Comparison of ENCODE assay signal across 10 mouse cellular contexts in the genomic region with DNA sequence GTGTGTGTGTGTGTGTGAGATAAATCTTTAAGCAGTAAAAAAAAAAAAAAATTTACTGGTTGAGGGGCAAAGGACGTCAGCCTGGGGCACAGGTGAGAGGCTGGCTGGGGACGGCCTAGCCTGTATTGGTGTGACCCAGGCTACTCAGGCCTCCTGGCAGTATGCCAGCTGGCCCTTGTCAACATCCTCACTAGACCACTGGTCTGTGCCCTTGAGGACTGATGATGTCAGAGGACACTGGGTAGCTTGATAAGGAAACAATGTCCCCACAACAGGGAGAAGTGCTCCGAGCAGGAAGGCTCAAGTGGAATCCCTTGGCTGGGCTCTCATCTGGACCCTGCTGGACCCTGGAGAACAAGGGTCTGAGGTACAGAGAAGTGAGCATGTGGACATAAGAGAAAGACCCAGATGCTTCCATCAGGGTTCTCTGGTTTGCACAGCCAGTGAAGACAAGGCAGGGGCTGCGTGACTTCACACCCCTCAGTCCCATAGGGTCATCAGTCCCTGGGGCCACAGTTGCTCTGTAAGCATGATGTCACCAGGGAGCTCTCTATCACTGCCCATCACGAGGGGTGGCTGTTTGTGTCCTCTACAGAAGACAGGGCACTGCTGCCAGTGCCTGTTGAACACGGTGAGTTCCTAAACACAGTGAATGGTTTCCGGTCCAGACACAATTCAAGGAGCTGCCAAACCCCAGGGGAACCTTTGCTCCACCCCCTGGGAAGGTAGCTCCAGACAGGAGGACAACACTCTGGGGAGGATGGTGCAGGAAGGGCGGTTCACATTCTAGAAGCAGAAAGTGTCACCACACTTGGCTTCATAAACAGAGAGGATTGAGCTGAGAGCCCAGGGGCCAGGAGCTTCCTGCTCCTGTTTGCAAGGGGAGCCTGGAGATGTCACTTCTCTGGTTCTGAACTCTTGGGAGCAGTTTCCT. TPM values are rescaled to one million over a fixed set of nuclear protein-coding genes. Genes with fewer than 3 reads are reported as not detected.
A peak's percentile ranks its signal among the peaks of the same experiment; 100 is the strongest.
DNase-seq lines count a peak whose midpoint lies in the region; ATAC-seq and TF ChIP-seq lines count a peak whose summit lies in the region.
"Had no signal": no experiment of that assay in that cellular context is flagged by ENCODE, and none has a peak within 500 bp of the region (broad histone marks: within the 10 kb centered on the region; RNA-seq: fewer than 3 reads in every experiment).

No protein-coding gene starts in this region.

- H3K4me2 ChIP-seq in hindbrain, postnatal 0 days (ENCODE audit: low read depth, low read length), result no peak overlapping the region
- H3K4me2 ChIP-seq in stomach, postnatal 0 days (replicated peaks; ENCODE audit: low read depth), result no peak overlapping the region
- H3K4me2 ChIP-seq: embryonic facial prominence, embryonic 15.5 days had no signal

- peak; percentile 32; the same call in 1 of the 2 replicates for ATAC-seq in hindbrain, postnatal 0 days
- peak; percentile 50 for ATAC-seq in stomach, postnatal 0 days (ENCODE audit: low FRiP score, low TSS enrichment)

- TF ChIP-seq EP300 in stomach, postnatal 0 days (optimal IDR thresholded peaks at IDR 0.05), result no peak

- no peak for DNase-seq in hindbrain, postnatal 0 days (ENCODE audit: low spot score)
- no peak for DNase-seq in hindbrain, embryonic 10.5 days (ENCODE audit: low spot score)
- peak; percentile 83 to 86 for DNase-seq in heart, postnatal 10 days
- DNase-seq in liver, result peak; percentile 41
- DNase-seq in stomach, postnatal 0 days (ENCODE audit: low spot score), result peak; percentile 45
- no peak for DNase-seq in gastrocnemius, postnatal 25 days
- no peak for DNase-seq in urinary bladder, postnatal 10 days (ENCODE audit: low spot score)
- no peak for DNase-seq in embryo, embryonic 11 days

- H3K27ac ChIP-seq in hindbrain, postnatal 0 days, result no peak overlapping the region
- H3K27ac ChIP-seq in hindbrain, embryonic 10.5 days, result no peak overlapping the region
- peak overlapping the region; percentile 35; the same call in 1 of the 2 replicates for H3K27ac ChIP-seq in stomach, postnatal 0 days (replicated peaks)
- H3K27ac ChIP-seq: embryonic facial prominence, embryonic 15.5 days had no signal

- no peaks in the 10 kb centered on the region for H3K36me3 ChIP-seq in hindbrain, postnatal 0 days (ENCODE audit: insufficient read depth, low read length)
- H3K36me3 ChIP-seq in hindbrain, embryonic 10.5 days, result no peaks in the 10 kb centered on the region
- H3K36me3 ChIP-seq in stomach, postnatal 0 days (ENCODE audit: control insufficient read depth, insufficient read depth, low read length), result no peaks in the 10 kb centered on the region
- H3K36me3 ChIP-seq: embryonic facial prominence, embryonic 15.5 days had no signal

- H3K9ac ChIP-seq in hindbrain, postnatal 0 days (replicated peaks; ENCODE audit: low read length), result no peak overlapping the region
- no peak overlapping the region for H3K9ac ChIP-seq in stomach, postnatal 0 days (ENCODE audit: low read length)
- H3K9ac ChIP-seq: embryonic facial prominence, embryonic 15.5 days had no signal

- TF ChIP-seq CTCF in hindbrain, postnatal 0 days (IDR thresholded peaks at IDR 0.05; ENCODE audit: low read depth), result no peak
- no peak for TF ChIP-seq CTCF in stomach, postnatal 0 days (IDR thresholded peaks at IDR 0.05; ENCODE audit: low read depth)

- H3K4me1 ChIP-seq in hindbrain, postnatal 0 days (ENCODE audit: insufficient read depth, low read length), result no peaks in the 10 kb centered on the region
- H3K4me1 ChIP-seq in hindbrain, embryonic 10.5 days (replicated peaks), result peaks cover 4% of the 10 kb centered on the region
- no peaks in the 10 kb centered on the region for H3K4me1 ChIP-seq in stomach, postnatal 0 days (replicated peaks; ENCODE audit: control insufficient read depth, insufficient read depth)
- H3K4me1 ChIP-seq: embryonic facial prominence, embryonic 15.5 days had no signal

- no peak overlapping the region for H3K4me3 ChIP-seq in hindbrain, postnatal 0 days (ENCODE audit: low read length)
- no peak overlapping the region for H3K4me3 ChIP-seq in hindbrain, embryonic 10.5 days
- no peak overlapping the region for H3K4me3 ChIP-seq in stomach, postnatal 0 days (ENCODE audit: low read depth, low read length)
- H3K4me3 ChIP-seq: embryonic facial prominence, embryonic 15.5 days had no signal

- WGBS in hindbrain, postnatal 0 days, result 64% methylated on average over 8 of the region's 8 CpGs
- WGBS in hindbrain, embryonic 10.5 days, result 68% methylated on average over 8 of the region's 8 CpGs
- 48% methylated on average over 8 of the region's 8 CpGs for WGBS in stomach, postnatal 0 days

- H3K27me3 ChIP-seq in hindbrain, postnatal 0 days (ENCODE audit: insufficient read depth, low read length), result no peaks in the 10 kb centered on the region
- 0 out of 2 replicates have a peak, but pooled peaks cover 4% of the 10 kb centered on the region for H3K27me3 ChIP-seq in hindbrain, embryonic 10.5 days (ENCODE audit: insufficient read depth, poor library complexity, severe bottlenecking)
- H3K27me3 ChIP-seq in stomach, postnatal 0 days (ENCODE audit: control insufficient read depth, insufficient read depth, low read length), result no peaks in the 10 kb centered on the region
- H3K27me3 ChIP-seq: embryonic facial prominence, embryonic 15.5 days had no signal

- intact Hi-C loops in heart, postnatal 10 days (cut with DNase I), result no loop called here

- no peaks in the 10 kb centered on the region for H3K9me3 ChIP-seq in hindbrain, postnatal 0 days (ENCODE audit: low read length)
- H3K9me3 ChIP-seq in hindbrain, embryonic 10.5 days, result no peaks in the 10 kb centered on the region
- no peaks in the 10 kb centered on the region for H3K9me3 ChIP-seq in stomach, postnatal 0 days (ENCODE audit: control insufficient read depth, low read length)
- H3K9me3 ChIP-seq: embryonic facial prominence, embryonic 15.5 days had no signal

RNA-seq across cellular contexts. Expression of gene Adora1, which starts 12.8 kb away (rescaled TPM):
- 51.1 and 54.2 TPM in 2 replicates for total RNA-seq in hindbrain, postnatal 0 days (2014; rRNA removed)
- 32.6 and 33.4 TPM in 2 replicates for polyA plus RNA-seq in hindbrain, postnatal 0 days (2015; fragmentation: Nextera tagmentation; extraction: Ambion mirVana)
- 0.37 and 0.46 TPM in 2 replicates for polyA plus RNA-seq in hindbrain, embryonic 10.5 days (2016; fragmentation: Nextera tagmentation; extraction: Ambion mirVana)
- 10 to 100 TPM; 12.0 to 19.4 TPM for total RNA-seq in heart, postnatal 10 days (2021)
- 11.2 and 11.4 TPM in 2 replicates for polyA plus RNA-seq in stomach, postnatal 0 days (2015; fragmentation: Nextera tagmentation; extraction: Ambion mirVana)
- total RNA-seq in gastrocnemius, postnatal 25 days (2021), result 1 to 10 TPM in 1 of 2 experiments, under 1 TPM in 1; 0.49 to 2.7 TPM

RNA-seq across cellular contexts. Expression of gene Mybph, which starts 29.1 kb away (rescaled TPM):
- not detected in 2 replicates for total RNA-seq in hindbrain, postnatal 0 days (2014; rRNA removed)
- 0.08 TPM in 1 of 2 replicates, not detected in the other for polyA plus RNA-seq in hindbrain, postnatal 0 days (2015; fragmentation: Nextera tagmentation; extraction: Ambion mirVana)
- 0.21 and 0.39 TPM in 2 replicates for polyA plus RNA-seq in hindbrain, embryonic 10.5 days (2016; fragmentation: Nextera tagmentation; extraction: Ambion mirVana)
- total RNA-seq in heart, postnatal 10 days (2021), result under 1 TPM in 1 of 2 experiments, not detected in 1; 0.32 TPM
- polyA plus RNA-seq in stomach, postnatal 0 days (2015; fragmentation: Nextera tagmentation; extraction: Ambion mirVana), result 1.6 and 2.2 TPM in 2 replicates
- total RNA-seq in gastrocnemius, postnatal 25 days (2021), result 100 to 1,000 TPM; 335 to 488 TPM
- polyA plus RNA-seq: urinary bladder, adult 2 months had no signal

RNA-seq across cellular contexts. Expression of gene Chil1, which starts 40.4 kb away (rescaled TPM):
- 4.5 and 6.2 TPM in 2 replicates for total RNA-seq in hindbrain, postnatal 0 days (2014; rRNA removed)
- polyA plus RNA-seq in hindbrain, postnatal 0 days (2015; fragmentation: Nextera tagmentation; extraction: Ambion mirVana), result 3.1 and 4.1 TPM in 2 replicates
- 1.5 and 3.4 TPM in 2 replicates for polyA plus RNA-seq in hindbrain, embryonic 10.5 days (2016; fragmentation: Nextera tagmentation; extraction: Ambion mirVana)
- under 1 TPM; 0.53 to 0.55 TPM for total RNA-seq in heart, postnatal 10 days (2021)
- polyA plus RNA-seq in stomach, postnatal 0 days (2015; fragmentation: Nextera tagmentation; extraction: Ambion mirVana), result 2.8 and 3.1 TPM in 2 replicates
- total RNA-seq in gastrocnemius, postnatal 25 days (2021), result 1 to 10 TPM in 1 of 2 experiments, under 1 TPM in 1; 0.91 to 1.7 TPM

Comparison
In these comparisons a context has a peak if more than half of its experiments do, and no peak if none do; other contexts are left out.
1. DNase-seq: peak in heart, postnatal 10 days (2 of 2), liver (single experiment) and stomach, postnatal 0 days (single experiment); none in hindbrain, postnatal 0 days (single experiment), hindbrain, embryonic 10.5 days (single experiment), gastrocnemius, postnatal 25 days (single experiment), urinary bladder, postnatal 10 days (single experiment) and embryo, embryonic 11 days (single experiment).
2. RNA of gene Mybph, which starts 29.1 kb away (total RNA-seq): 335 to 488 TPM in gastrocnemius, postnatal 25 days; 0.32 TPM in heart, postnatal 10 days and not detected in hindbrain, postnatal 0 days; every median in the first group is over 100 times any median in the second.